Mouse (Mus musculus) layer of hippocampus, postnatal 10 days (tissue): ENCODE measurements around the gene Nwd2. TPM values are rescaled to one million over a fixed set of nuclear protein-coding genes. Genes with fewer than 3 reads are reported as not detected.

Source experiments
- DNase-seq, 2 experiments: peaks; one replicate each; pipeline ENCODE4 v3.0.0; 2021; ENCODE audit warnings: low spot score in 2 of 2
- long read RNA-seq: library from polyadenylated mRNA; stranded (forward); transcript quantifications from one replicate; pipeline ENCODE4 v2.0.0, GENCODE M21; 2023
- total RNA-seq, 2 experiments: library from RNA; stranded (reverse); gene quantifications; 2 replicates each; pipeline ENCODE4 v1.2.3; 2021

Gene Nwd2
- 10 to 100 TPM; 32.5 to 33.5 TPM for total RNA-seq
- long read RNA-seq, partial matches to known transcripts: 1 of 7 reads
- long read RNA-seq, other reads (novel, unspliced or antisense): 6 of 7 reads

DNA sequence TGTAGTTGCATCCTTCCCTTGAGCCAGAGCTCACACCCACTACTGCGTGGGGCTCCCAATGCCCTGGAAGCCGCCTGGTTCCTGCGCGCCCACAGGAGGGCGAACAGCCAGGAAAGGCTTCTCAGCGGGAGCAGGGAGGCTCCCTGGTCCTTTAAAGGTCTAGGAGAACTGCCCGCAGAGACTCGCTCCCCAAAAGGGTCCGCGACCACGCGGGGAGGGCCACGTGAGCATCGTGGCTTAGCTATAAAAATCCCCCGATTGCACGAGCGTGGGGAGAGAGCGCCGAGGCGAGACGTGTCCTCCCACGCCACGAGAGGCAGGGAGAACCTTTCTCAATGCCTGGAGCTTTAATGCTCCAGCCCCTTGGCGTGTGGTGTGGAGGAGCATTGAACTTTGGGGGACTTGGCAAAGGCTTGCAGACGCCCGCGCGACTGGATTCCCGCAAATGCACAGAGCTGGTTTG, at the start of gene Nwd2:
TSS of gene Nwd2 (plus strand) at position 33 of the 463 bp plus-strand sequence.
- DNase-seq: peak in 1 of 2 experiments; percentile 40

DNA sequence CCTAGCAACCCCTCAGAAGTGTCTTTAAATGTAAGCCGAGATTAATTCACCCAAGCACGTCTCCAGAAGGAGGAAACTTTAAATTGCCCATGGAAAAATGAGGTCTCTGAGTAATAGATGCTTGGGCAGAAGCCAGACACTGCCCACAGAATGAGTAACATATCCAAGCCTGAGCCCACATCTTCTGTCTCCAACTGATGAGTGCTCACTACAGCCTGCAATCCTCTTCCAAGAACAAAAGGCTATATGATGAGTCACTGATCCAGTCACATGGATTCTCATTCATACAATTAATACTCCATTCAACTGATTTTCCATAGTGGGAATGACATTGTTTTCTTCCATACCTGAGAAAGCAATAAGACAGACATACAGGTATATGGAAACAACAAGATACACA, 41.5 kb upstream of the Nwd2 start:
- no peak for DNase-seq

DNA sequence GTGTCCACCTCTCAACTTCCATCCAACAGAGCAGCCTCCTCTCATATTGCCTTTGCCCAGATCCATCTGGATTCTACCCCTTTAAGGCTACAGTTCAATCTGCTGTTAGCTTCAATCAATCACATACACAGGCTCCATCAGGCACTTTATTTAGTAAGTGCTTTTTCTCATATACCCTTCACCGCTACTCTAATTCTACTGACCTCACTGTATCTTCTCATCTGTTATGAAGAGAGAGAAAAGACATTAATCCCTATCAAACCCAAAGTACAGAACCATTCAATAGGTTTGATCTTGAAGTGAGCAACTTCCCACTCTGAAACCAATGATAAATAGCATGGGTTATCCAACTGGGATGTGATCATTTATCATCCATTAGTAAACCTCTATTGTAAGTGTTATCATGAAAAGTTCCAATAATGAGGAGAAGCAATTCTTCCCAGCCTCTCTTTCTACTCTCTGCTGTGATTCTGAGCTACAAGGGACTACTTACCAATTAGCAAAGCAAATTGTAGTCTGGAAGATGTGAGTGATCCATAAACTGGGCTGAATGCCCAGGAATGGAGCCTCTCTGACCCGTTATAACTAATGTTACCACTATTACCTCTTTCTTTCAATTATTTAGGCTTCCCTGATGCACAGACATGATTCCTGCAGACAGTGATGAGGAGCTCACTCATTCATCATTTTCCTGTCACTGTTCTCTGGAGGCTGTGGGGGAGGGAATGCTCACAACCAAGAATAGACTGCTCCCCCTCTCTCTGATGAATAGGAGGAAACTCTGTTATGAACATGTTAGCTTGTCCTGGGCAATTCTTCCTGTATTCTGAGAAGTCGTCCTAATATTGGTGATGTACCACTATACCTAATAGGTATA, 31.9 kb upstream of the Nwd2 start:
- DNase-seq: no peak

GRCm38 (mm10) chr5:63624123-63624522, 24.8 kb upstream of the Nwd2 start:
- DNase-seq: peak; percentile 26 to 43

DNA sequence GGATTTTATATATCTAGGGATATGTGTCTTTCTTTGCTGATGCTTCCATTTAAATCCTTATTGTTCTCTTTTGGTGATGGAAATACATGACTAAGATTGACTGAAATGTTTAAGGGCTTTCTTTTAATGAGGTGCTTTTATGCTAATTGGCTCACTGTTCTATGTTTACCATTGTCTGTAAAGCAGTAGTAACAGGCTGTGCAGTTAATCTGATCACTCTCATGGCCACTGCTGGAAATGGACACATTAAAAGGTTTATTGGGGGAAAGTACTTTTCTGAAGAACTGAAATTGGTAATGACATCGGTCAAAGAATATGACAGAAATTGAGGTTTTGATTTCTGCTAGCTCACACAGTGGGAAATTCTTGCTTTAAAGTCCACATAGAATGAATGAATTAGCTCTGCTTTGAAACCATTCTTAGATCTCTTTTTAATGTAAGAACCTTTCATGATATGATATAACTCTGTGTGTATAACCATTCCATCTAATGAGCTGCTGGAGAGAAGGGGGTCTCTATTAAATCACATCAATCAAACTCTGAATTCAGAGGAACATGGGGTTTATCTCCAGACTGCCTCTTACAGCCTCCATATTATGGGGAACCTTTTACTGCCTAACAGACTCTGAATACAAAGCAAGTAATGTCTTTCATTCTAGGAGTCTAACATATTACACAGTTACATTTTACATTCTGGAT, 20.9 kb upstream of the Nwd2 start:
- DNase-seq: no peak

GRCm38 (mm10) chr5:63628531-63628871, 20.4 kb upstream of the Nwd2 start:
- no peak for DNase-seq

DNA sequence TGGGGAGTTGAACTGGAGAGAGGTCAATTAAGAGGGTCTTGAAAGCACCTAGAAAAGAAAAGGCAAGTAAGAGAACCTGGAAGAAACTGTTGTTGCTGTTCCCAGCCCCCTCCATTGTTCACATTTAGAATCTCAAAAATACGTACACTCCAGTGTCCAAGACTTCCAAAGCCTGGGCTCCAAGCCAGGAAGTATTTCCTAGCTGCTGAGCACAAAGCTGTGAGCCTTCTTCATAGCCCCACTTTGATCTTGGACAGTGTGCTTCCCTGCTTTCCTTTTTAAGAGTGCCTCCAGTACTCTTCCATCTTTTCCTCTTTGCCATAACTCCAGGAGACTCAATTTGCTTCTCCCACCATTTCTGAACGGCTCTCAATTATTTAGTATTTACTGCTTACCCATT, 14.3 kb upstream of the Nwd2 start:
- no peak for DNase-seq

GRCm38 (mm10) chr5:63648187-63648586, 715 bp upstream of the Nwd2 start:
- peak; percentile 28 to 43 for DNase-seq

DNA sequence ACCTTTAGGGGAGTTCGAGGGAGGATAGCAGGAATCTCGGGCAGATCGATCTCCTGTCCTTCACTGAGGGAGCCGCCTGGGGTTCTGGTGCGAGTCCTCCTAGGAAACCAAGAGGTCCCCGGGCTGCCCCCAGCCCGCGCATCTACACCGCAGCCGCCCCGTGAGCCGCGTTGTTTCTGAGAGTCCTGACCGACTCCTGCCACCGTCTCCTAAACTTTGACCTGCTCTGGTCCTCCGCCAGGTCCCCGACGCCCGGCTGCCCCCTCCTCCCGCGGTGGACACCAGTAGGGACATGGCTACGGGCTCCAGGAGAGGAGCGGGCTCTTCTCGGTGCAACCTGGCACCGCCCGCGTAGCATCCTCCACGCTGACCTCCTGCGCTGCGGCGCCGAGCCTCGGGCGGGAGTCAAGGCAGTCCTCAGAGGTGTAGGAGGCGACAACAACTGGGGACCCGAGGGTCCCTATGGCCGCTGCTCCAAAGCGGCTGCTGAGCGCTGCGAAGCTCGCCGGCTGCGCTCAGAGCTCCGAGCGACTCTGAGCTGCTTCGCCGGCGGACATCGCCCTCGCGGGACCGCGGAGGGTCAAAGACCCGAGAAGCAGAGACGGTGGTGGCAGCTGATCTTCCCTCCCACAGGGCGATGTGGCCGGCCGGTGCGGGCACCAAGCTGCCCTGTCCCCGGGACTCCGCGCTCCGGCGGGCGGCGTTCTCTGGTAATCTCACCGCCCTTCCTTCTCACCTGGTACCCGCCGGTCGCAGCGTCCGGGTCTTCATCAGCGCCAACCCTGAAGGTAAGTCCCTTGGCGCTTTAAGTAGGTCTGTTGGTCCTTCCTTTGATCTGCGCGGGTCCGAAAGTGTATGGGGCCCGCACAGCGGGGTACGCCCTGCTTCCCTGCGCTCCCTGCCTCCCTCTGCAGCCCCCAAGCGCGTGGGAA, 897 bp downstream of the Nwd2 start:
- peak; percentile 18 to 53 for DNase-seq

GRCm38 (mm10) chr5:63651813-63652212, 2.9 kb downstream of the Nwd2 start:
- no peak for DNase-seq

GRCm38 (mm10) chr5:63652705-63653104, 3.8 kb downstream of the Nwd2 start:
- DNase-seq: no peak

- no peak for DNase-seq
These were observed 18.0 kb downstream of the Nwd2 start for GRCm38 (mm10) chr5:63666884-63667283.

DNA sequence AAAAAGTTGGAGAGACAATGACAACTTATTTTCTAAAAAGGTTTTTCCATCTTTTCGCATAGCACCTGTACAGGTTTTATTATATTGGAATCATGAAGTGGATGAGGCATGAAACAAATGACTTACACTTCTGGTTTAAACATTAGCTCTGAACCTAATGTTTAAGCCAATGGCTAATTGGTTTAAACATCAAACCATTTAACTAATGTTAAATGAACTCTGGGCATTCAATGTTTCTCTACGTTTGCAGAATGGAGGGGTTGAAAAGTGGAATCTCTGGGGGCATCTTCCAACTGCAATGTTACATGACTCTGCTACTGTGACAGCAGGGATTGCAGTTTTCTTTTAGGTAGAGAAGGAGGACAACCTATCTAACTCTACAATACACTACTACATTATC, 27.0 kb downstream of the Nwd2 start:
- DNase-seq: no peak

GRCm38 (mm10) chr5:63689084-63689483, 40.2 kb downstream of the Nwd2 start:
- DNase-seq: no peak

- no peak for DNase-seq
These were observed 47.9 kb downstream of the Nwd2 start for GRCm38 (mm10) chr5:63696784-63697183.

GRCm38 (mm10) chr5:63697196-63697595, 48.3 kb downstream of the Nwd2 start:
- no peak for DNase-seq

DNA sequence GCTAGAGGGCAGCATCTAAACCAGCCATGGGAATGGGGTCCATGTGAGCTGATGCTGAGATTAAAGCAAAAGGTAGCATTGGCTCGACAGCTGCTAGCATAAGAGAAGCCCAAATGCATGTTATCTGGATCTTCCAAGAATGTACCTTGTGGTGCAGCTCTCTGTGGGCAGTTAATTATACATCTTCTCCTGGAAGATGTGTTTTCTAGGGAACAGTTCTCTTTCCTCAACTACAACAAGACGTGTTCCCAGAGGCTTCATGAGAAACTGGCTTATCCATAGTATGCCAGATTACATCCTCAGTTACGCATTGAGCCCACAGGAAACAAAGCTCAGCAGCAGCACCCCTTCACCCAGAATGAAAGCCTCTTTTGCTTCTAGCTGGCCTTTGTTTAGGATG, 80.1 kb downstream of the Nwd2 start:
- no peak for DNase-seq

GRCm38 (mm10) chr5:63735521-63735920, 86.6 kb downstream of the Nwd2 start:
- no peak for DNase-seq

- no peak for DNase-seq
These were observed 94.5 kb downstream of the Nwd2 start for GRCm38 (mm10) chr5:63743426-63743825.

DNA sequence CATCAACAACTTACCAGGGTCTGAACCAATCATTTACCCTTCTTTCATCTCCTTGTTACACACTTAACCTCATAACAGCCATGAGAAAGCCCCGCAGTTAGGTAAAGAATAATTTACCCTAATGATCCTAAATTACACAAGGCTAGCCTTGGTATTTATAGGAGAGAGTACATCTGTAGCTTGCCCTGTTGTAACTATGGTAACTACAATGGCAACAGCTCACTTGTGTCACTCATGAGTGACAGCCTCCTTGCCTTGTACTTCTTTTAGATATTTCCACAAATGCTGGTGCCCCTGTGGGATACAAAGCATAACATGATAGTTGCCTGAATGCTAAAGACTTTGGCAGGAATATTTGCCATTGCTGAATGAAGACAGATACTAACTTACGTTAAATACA, 99.4 kb downstream of the Nwd2 start:
- DNase-seq: no peak

GRCm38 (mm10) chr5:63748759-63749158, 99.9 kb downstream of the Nwd2 start:
- DNase-seq: no peak
